Mouse (Mus musculus) liver, postnatal 0 days (tissue): ENCODE measurements around the gene Rhobtb3. TPM values are rescaled to one million over a fixed set of nuclear protein-coding genes. Genes with fewer than 3 reads are reported as not detected.
"Not testable (repeated sequence)": the region's sequence is repeated elsewhere in the genome, so short reads cannot be mapped to it uniquely, and the experiment has no call there.

Source experiments
- ATAC-seq: fragments of 200-750 bp; cut with Nextera tagmentation; 2 replicates; pipeline ENCODE4 v1.8.0; 2017; ENCODE audit warnings: mild to moderate bottlenecking, moderate library complexity
- DNase-seq: peaks from one replicate; pipeline ENCODE4 v3.0.0-alpha.2; 2016
- H3K27ac ChIP-seq: fragments of 300-500 bp; sonication (generic); 2 replicates; pipeline ENCODE4 v1.5.1; 2014; ENCODE audit warnings: antibody characterized with exemption, moderate library complexity, mild to moderate bottlenecking, low read depth
- H3K27me3 ChIP-seq: fragments of 300-500 bp; sonication (generic); 2 replicates; pipeline ENCODE4 v1.6.1; 2014; ENCODE audit warnings: low read length, control low read depth, mixed read lengths; ENCODE audit not compliant: insufficient read depth
- H3K36me3 ChIP-seq: fragments of 300-500 bp; sonication (generic); replicated peaks from 2 replicates; pipeline ENCODE4 v1.6.1; 2014; ENCODE audit warnings: mild to moderate bottlenecking, control low read depth, low read length, moderate library complexity, mixed read lengths; ENCODE audit not compliant: insufficient read depth
- H3K4me1 ChIP-seq: fragments of 300-500 bp; sonication (generic); 2 replicates; pipeline ENCODE4 v1.6.1; 2014; ENCODE audit warnings: antibody characterized with exemption, mild to moderate bottlenecking, control low read depth; ENCODE audit not compliant: insufficient read depth
- H3K4me2 ChIP-seq: fragments of 300-500 bp; sonication (generic); 2 replicates; pipeline ENCODE4 v1.6.1; 2014; ENCODE audit warnings: low read depth, mild to moderate bottlenecking, low read length, moderate library complexity, mixed read lengths
- H3K4me3 ChIP-seq: fragments of 300-500 bp; sonication (generic); 2 replicates; pipeline ENCODE4 v1.5.1; 2014; ENCODE audit warnings: low read depth, low read length
- H3K9ac ChIP-seq: fragments of 300-500 bp; sonication (generic); replicated peaks from 2 replicates; pipeline ENCODE4 v1.6.1; 2014; ENCODE audit warnings: mild to moderate bottlenecking, moderate library complexity
- H3K9me3 ChIP-seq: fragments of 300-500 bp; sonication (generic); 2 replicates; pipeline ENCODE4 v1.6.1; 2016; ENCODE audit warnings: mild to moderate bottlenecking, control low read depth, low read length, mixed read lengths
- CTCF ChIP-seq: sonication (generic); IDR thresholded peaks from 2 replicates; pipeline ENCODE4 v1.5.1; 2016; ENCODE audit warnings: antibody characterized with exemption, low read depth
- EP300 ChIP-seq: IDR thresholded peaks from 2 replicates; pipeline ENCODE4 v1.6.1; 2016; ENCODE audit warnings: antibody characterized with exemption, low read depth, mild to moderate bottlenecking
- WGBS: fragments of 180-500 bp; shearing (Covaris S2); extraction: QIAGEN DNeasy Blood & Tissue Kit; methylation state at CpG from one replicate; pipeline ENCODE4 v1.1.7; 2014; ENCODE audit not compliant: insufficient replicate concordance; 5-methylcytosine and 5-hydroxymethylcytosine counted together
- polyA plus RNA-seq: library from polyadenylated mRNA; unstranded; fragments of >200 nt; fragmentation: Nextera tagmentation; extraction: Ambion mirVana; gene quantifications from 2 replicates; pipeline ENCODE4 v1.2.1, GENCODE M21; 2015

The Rhobtb3 gene
- polyA plus RNA-seq, 1 experiment from 2014 or later, result 2.7 TPM

DNA sequence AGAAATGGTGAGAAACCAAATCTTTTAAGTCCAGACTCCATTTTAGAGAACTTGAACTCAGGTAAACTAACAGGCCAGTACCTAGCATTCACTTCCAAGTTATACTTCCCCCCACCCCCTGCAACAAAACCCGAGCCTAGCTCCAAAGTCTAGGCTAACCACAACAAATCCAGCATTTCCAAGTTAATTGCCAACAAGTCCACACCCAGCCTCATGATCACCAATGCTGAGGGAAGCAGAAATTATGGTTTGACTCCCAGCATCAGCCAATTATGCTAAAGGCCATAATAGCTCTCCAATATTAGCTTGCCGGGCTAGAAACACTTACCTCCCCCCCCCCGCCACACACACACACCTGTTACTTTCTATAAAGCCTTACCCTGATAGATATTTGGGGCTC lies 64.0 kb downstream of the Rhobtb3 start:
- no peak overlapping the region for H3K9ac ChIP-seq
- no peaks in the 10 kb centered on the region for H3K9me3 ChIP-seq
- H3K27ac ChIP-seq, result no peak overlapping the region
- no peak overlapping the region for H3K4me3 ChIP-seq
- TF ChIP-seq CTCF (no peak), EP300 (no peak)
- no peak for DNase-seq
- no peak overlapping the region for H3K4me2 ChIP-seq
- 74% methylated on average over 3 of the region's 3 CpGs for WGBS
- H3K27me3 ChIP-seq, result no peaks in the 10 kb centered on the region
- no peaks in the 10 kb centered on the region for H3K4me1 ChIP-seq
- no peak for ATAC-seq
- peaks cover 6% of the 10 kb centered on the region; the same call in 1 of the 2 replicates for H3K36me3 ChIP-seq

DNA sequence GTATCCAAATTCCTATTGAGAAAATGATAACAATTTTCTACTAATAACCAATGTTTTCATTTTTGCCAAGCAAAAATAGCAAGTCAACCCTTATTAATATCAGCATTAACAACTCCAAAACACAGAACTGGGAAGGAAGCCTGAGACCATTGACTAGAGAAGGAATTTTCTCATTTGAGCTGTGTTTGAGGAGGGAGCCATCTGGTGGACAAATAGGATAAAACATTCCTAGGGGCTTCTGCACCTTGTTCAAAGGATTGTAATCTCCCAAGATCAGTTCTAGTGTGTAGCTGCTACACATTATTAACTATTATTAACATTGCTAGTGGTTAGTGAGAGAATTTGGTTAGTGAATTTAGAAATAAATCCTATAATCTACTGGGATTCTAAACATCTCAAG lies 65.8 kb downstream of the Rhobtb3 start:
- TF ChIP-seq CTCF, result peak; percentile 86
- TF ChIP-seq EP300, result no peak

DNA sequence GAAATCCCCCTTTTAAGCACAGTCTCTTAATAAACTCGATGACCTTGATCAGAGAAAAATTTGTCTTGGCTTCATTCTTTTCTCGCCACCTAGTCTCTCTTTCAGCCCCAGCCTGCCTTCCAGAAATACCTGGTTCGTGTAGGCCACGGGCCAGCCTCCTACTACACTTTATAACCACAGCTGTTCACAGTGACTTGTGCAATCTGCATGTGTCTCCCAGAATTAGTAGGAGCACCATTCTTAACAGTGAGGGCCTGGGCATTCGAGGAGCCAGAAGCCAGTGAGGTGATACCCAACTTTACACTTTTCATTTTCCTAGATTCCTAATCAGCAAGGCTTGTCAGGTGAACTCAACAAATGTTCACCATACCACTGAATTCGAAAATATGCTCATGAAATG lies 67.1 kb downstream of the Rhobtb3 start:
- WGBS, result 73% methylated on average over 6 of the region's 6 CpGs
- H3K9ac ChIP-seq, result no peak overlapping the region
- peaks cover 9% of the 10 kb centered on the region; the same call in 1 of the 2 replicates for H3K36me3 ChIP-seq
- no peak for ATAC-seq
- H3K4me3 ChIP-seq, result no peak overlapping the region
- H3K4me2 ChIP-seq, result no peak overlapping the region
- no peaks in the 10 kb centered on the region for H3K9me3 ChIP-seq
- H3K27me3 ChIP-seq, result no peaks in the 10 kb centered on the region
- no peak for DNase-seq
- TF ChIP-seq EP300 (no peak), CTCF (no peak)
- no peak overlapping the region for H3K27ac ChIP-seq
- no peaks in the 10 kb centered on the region for H3K4me1 ChIP-seq

More for the DNA sequence above, 65.8 kb downstream of the Rhobtb3 start:
- Histone ChIP-seq H3K4me2 (no peak overlapping the region), H3K9me3 (no peaks in the 10 kb centered on the region), H3K27me3 (no peaks in the 10 kb centered on the region), H3K4me1 (no peaks in the 10 kb centered on the region), H3K9ac (no peak overlapping the region), H3K36me3 (peaks cover 7% of the 10 kb centered on the region; the same call in 1 of the 2 replicates), H3K4me3 (no peak overlapping the region), H3K27ac (no peak overlapping the region)
- DNase-seq (no peak), ATAC-seq (no peak)

DNA sequence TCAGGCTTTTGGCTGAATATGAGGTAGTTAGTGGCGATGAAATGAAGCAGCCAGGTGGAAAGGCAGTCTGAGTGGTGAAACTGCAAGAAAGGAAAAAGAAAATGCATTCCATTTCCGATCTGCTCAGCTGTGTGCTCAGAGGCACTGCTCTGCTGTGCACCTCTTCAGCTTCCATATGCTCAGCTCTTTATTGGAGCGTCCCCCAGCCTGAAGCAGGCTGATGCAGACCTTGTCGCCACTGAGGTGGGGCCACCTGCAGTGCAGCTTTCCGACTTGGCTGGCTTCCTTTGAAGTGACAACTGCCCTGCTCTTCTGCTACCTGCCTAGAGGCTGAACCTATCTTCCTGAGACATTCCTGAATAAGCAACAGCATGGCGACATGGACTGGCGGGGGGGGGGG lies 67.5 kb downstream of the Rhobtb3 start:
- not testable (repeated sequence) for H3K4me2 ChIP-seq, DNase-seq, H3K4me3 ChIP-seq, H3K27ac ChIP-seq, H3K9me3 ChIP-seq, H3K4me1 ChIP-seq, ATAC-seq, H3K27me3 ChIP-seq, H3K9ac ChIP-seq
- WGBS, result 77% methylated on average over 7 of the region's 7 CpGs
- H3K36me3 ChIP-seq, result peaks cover 11% of the 10 kb centered on the region; the same call in 1 of the 2 replicates

DNA sequence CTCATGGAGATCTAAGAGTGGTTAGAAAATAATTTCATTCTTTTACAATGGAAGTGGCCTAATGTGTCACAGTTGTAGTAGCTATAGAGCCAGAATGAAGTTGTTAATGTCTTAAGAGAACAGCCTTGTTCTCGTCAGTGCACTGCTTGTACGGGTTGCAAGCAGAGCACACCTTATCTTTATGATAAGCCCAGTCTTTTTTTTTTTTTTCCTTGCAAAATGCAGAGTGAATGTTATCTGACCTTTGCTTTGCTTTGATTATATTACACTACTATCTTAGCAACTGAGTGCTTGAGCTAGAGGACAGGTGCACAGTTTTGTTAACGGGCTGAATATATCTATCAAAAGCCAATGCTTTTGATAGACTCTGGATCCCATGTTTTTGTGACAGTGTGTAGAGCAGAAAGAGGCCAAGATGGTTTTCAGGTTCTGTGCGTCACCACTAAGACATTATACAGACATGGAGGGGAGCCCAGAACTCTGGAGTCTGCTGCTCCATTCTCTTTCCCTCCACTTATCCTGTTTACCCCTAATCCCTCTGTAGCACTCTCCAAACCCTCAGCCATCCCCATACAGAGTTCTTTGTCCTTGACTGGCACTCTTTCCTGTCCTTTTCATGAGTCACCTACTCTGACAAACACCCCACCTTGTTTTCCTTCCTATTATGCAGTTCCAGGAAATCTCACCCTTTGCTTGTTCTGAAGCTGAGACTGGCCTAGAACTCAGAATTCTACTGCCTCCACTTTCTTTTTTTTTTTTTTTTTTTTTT lies 68.9 kb downstream of the Rhobtb3 start:
- no peaks in the 10 kb centered on the region for H3K27me3 ChIP-seq
- H3K36me3 ChIP-seq, result peaks cover 13% of the 10 kb centered on the region; the same call in 1 of the 2 replicates
- H3K9me3 ChIP-seq, result no peaks in the 10 kb centered on the region
- no peak for ATAC-seq
- no peak overlapping the region for H3K4me2 ChIP-seq
- 49% methylated on average over 4 of the region's 4 CpGs for WGBS
- DNase-seq, result no peak
- H3K4me3 ChIP-seq, result no peak overlapping the region
- TF ChIP-seq EP300 (no peak), CTCF (no peak)
- H3K9ac ChIP-seq, result no peak overlapping the region
- no peaks in the 10 kb centered on the region for H3K4me1 ChIP-seq
- no peak overlapping the region for H3K27ac ChIP-seq

DNA sequence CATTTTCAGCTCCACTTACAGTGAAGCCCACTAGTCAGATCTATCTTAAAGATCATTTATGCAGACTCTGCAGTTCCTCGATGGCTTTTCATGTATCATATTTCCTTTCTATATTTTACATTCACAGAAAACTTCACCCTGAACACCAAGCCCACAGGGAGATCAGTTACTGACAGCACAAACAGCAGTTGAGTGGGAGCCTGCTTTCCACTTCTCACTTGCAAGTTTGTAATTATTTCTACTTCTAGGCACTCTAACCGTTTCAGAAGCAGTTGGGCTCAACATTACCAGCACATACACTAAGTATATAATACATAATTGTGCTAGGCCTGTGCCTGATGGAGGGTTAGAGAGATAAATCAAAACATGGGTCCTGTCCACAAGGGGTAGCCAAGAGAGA lies 75.8 kb downstream of the Rhobtb3 start:
- Histone ChIP-seq H3K4me3 (no peak overlapping the region), H3K36me3 (0 out of 2 replicates have a peak, but pooled peaks cover 6% of the 10 kb centered on the region), H3K4me1 (peaks cover 4% of the 10 kb centered on the region), H3K4me2 (no peak overlapping the region), H3K9ac (no peak overlapping the region), H3K27me3 (no peaks in the 10 kb centered on the region), H3K9me3 (no peaks in the 10 kb centered on the region), H3K27ac (no peak overlapping the region)
- no peak for TF ChIP-seq CTCF
- TF ChIP-seq EP300, result no peak
- DNase-seq (no peak), ATAC-seq (no peak)
- WGBS, result 82% methylated on average over 2 of the region's 2 CpGs
